Mouse (Mus musculus): ENCODE results near the gene Adam6a.

- no peak for TF ChIP-seq CTCF (IDR thresholded peaks at IDR 0.05; ENCODE audit: low read depth, low read length)
- no peak for TF ChIP-seq TAL1 (conservative IDR thresholded peaks at IDR 0.05; ENCODE audit: low read depth, low read length)
- no peak for TF ChIP-seq POLR2AphosphoS5 (IDR thresholded peaks at IDR 0.05; ENCODE audit: insufficient replicate concordance, low read depth, low read length)
- TF ChIP-seq GATA2 (IDR thresholded peaks at IDR 0.05; ENCODE audit: borderline replicate concordance, low read depth, low read length), result no peak
Measured at GRCm38 (mm10) chr12:113578241-113578640, 34.5 kb downstream of the Adam6a start.
